Mouse (Mus musculus): ENCODE data around the gene Creld1.

DNA sequence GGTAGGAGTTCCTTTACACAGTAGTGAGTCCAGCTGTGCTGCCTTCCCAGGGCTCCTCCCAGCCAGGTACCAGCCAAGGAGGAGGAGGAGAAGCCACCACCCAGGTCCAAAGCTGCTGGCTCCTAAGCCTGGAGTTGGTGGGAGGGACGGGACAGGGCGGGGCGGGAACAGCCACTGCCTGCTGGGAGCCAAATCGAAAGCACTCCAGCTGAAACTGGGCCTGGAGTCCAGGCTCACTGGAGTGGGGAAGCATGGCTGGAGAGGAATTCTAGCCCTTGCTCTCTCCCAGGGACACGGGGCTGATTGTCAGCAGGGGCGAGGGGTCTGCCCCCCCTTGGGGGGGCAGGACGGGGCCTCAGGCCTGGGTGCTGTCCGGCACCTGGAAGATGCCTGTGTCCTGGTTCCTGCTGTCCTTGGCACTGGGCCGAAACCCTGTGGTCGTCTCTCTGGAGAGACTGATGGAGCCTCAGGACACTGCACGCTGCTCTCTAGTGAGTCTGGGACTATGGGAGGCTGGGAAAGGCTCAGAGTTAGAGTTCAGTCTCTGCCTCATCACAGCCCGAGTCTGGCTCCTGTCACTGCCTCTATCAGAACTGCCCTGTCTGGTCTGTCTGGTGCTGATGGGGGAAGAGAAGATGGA is 11.7 kb upstream of the Creld1 start, which contains the start of gene Il17rc:
- TF ChIP-seq CTCF (conservative IDR thresholded peaks at IDR 0.05; ENCODE audit: low read length) (no peak), NANOG (IDR thresholded peaks at IDR 0.05; ENCODE audit: borderline replicate concordance, low read length) (no peak)

All from E14TG2a.4 (cell line).